Mouse (Mus musculus) urinary bladder, postnatal 14 days (tissue): ENCODE measurements at regions not wholly inside any gene's neighbourhood (a gene's known extent, or its start where the extent isn't known, plus 50 kb on each side); places are given as distances from the start of the nearest gene placed in this dataset.
"Not testable (repeated sequence)": the region's sequence is repeated elsewhere in the genome, so short reads cannot be mapped to it uniquely, and the experiment has no call there.

ENCODE experiments used
- DNase-seq: peaks from one replicate; pipeline ENCODE4 v3.0.0; 2021; ENCODE audit warnings: low spot score

- DNase-seq = peak; percentile 87
Measured at GRCm38 (mm10) chr17:17293932-17294534, 80.1 kb upstream of the Riok2 start.

- DNase-seq = not testable (repeated sequence)
Measured at GRCm38 (mm10) chr17:17295037-17295436, 79.1 kb upstream of the Riok2 start.

- not testable (repeated sequence) for DNase-seq
Measured at GRCm38 (mm10) chr17:17303496-17303895, 70.6 kb upstream of the Riok2 start.
